Mouse (Mus musculus): ENCODE data around the gene Crbn. TPM values are rescaled to one million over a fixed set of nuclear protein-coding genes. Genes with fewer than 3 reads are reported as not detected.

Crbn gene
- total and polyA plus RNA-seq, 2 experiments from 2014 or later: 48.0 to 51.2 TPM

GRCm38 (mm10) chr6:106794094-106794814, 5.6 kb downstream of the Crbn start:
- Histone ChIP-seq H3K4me2 (ENCODE audit: low read depth, low read length, poor library complexity, severe bottlenecking) (no peak overlapping the region), H3K27me3 (ENCODE audit: insufficient read depth, low read length) (no peaks in the 10 kb centered on the region), H3K27ac (ENCODE audit: low read depth, low read length) (no peak overlapping the region), H3K36me3 (ENCODE audit: insufficient read depth, low read length) (peaks cover 21% of the 10 kb centered on the region), H3K4me1 (ENCODE audit: insufficient read depth, low read length) (no peaks in the 10 kb centered on the region), H3K9me3 (ENCODE audit: low read length) (no peaks in the 10 kb centered on the region), H3K9ac (replicated peaks; ENCODE audit: low read length, poor library complexity, severe bottlenecking) (no peak overlapping the region), H3K4me3 (ENCODE audit: low read depth, low read length) (no peak overlapping the region)
- ATAC-seq (ENCODE audit: low FRiP score): no peak
- no peak for TF ChIP-seq CTCF (IDR thresholded peaks at IDR 0.05)
- WGBS: 92% methylated on average over 13 of the region's 13 CpGs
- no peak for DNase-seq (ENCODE audit: low spot score)

DNA sequence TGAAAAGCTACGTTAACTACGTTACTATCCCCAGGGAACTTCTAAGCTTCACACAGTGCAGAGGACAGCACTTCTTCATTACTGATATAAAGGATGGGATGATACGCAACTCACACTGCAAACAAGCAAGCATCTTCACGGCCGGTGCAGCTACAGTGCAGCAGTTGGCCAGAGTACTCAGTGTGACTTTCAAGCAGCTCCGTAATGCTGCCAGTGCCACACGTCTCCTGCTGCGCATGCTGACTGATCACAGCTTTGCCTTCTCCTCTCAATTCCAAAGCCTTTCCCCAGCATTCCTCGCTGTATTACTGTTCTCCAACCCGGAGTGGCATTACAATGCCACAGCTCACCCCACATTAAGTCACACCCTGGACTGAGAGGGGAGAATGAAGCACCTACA, 6.3 kb downstream of the Crbn start:
- WGBS: 96% methylated on average over 10 of the region's 10 CpGs
- DNase-seq (ENCODE audit: low spot score) (no peak), ATAC-seq (ENCODE audit: low FRiP score) (no peak)
- Histone ChIP-seq H3K4me3 (ENCODE audit: low read depth, low read length) (no peak overlapping the region), H3K9me3 (ENCODE audit: low read length) (no peaks in the 10 kb centered on the region), H3K27me3 (ENCODE audit: insufficient read depth, low read length) (no peaks in the 10 kb centered on the region), H3K27ac (ENCODE audit: low read depth, low read length) (no peak overlapping the region), H3K4me1 (ENCODE audit: insufficient read depth, low read length) (no peaks in the 10 kb centered on the region), H3K36me3 (ENCODE audit: insufficient read depth, low read length) (peaks cover 21% of the 10 kb centered on the region), H3K9ac (replicated peaks; ENCODE audit: low read length, poor library complexity, severe bottlenecking) (no peak overlapping the region), H3K4me2 (ENCODE audit: low read depth, low read length, poor library complexity, severe bottlenecking) (no peak overlapping the region)
- no peak for TF ChIP-seq CTCF (IDR thresholded peaks at IDR 0.05)

DNA sequence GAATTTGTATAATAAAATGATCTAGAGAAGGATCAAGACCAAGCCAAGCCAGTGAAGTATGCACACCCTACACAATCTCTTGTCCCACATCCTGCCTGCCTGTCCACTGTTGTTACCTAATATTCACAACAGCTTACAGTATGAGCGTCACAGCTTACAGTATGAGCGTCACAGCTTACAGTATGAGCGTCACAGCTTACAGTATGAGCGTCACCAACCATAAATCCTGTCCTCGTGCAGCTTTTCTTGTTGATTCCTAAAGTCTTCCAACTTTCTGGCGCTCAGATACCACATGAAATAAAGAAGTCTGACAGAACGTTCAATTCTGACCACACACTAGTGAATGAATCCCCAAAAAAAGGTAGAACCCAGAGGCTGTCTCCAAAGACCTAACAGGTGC, 6.8 kb downstream of the Crbn start:
- H3K36me3 ChIP-seq (ENCODE audit: insufficient read depth, low read length): peaks cover 25% of the 10 kb centered on the region
- H3K27ac ChIP-seq (ENCODE audit: low read depth, low read length): no peak overlapping the region
- no peak overlapping the region for H3K9ac ChIP-seq (replicated peaks; ENCODE audit: low read length, poor library complexity, severe bottlenecking)
- WGBS: 95% methylated on average over 7 of the region's 7 CpGs
- no peaks in the 10 kb centered on the region for H3K27me3 ChIP-seq (ENCODE audit: insufficient read depth, low read length)
- H3K4me3 ChIP-seq (ENCODE audit: low read depth, low read length): no peak overlapping the region
- H3K9me3 ChIP-seq (ENCODE audit: low read length): no peaks in the 10 kb centered on the region
- no peak for DNase-seq (ENCODE audit: low spot score)
- no peaks in the 10 kb centered on the region for H3K4me1 ChIP-seq (ENCODE audit: insufficient read depth, low read length)
- no peak for ATAC-seq (ENCODE audit: low FRiP score)
- no peak overlapping the region for H3K4me2 ChIP-seq (ENCODE audit: low read depth, low read length, poor library complexity, severe bottlenecking)
- TF ChIP-seq CTCF (IDR thresholded peaks at IDR 0.05): no peak

GRCm38 (mm10) chr6:106792486-106792885, 7.4 kb downstream of the Crbn start:
- Histone ChIP-seq H3K9ac (replicated peaks; ENCODE audit: low read length, poor library complexity, severe bottlenecking) (no peak overlapping the region), H3K4me2 (ENCODE audit: low read depth, low read length, poor library complexity, severe bottlenecking) (no peak overlapping the region), H3K9me3 (ENCODE audit: low read length) (no peaks in the 10 kb centered on the region), H3K27ac (ENCODE audit: low read depth, low read length) (no peak overlapping the region), H3K27me3 (ENCODE audit: insufficient read depth, low read length) (no peaks in the 10 kb centered on the region), H3K4me1 (ENCODE audit: insufficient read depth, low read length) (no peaks in the 10 kb centered on the region), H3K36me3 (ENCODE audit: insufficient read depth, low read length) (peaks cover 27% of the 10 kb centered on the region), H3K4me3 (ENCODE audit: low read depth, low read length) (no peak overlapping the region)
- 98% methylated on average over 5 of the region's 5 CpGs for WGBS
- DNase-seq (ENCODE audit: low spot score): no peak
- TF ChIP-seq CTCF (IDR thresholded peaks at IDR 0.05): no peak
- no peak for ATAC-seq (ENCODE audit: low FRiP score)

- Histone ChIP-seq H3K9me3 (ENCODE audit: low read length) (no peaks in the 10 kb centered on the region), H3K27me3 (ENCODE audit: insufficient read depth, low read length) (no peaks in the 10 kb centered on the region), H3K4me1 (ENCODE audit: insufficient read depth, low read length) (no peaks in the 10 kb centered on the region), H3K36me3 (ENCODE audit: insufficient read depth, low read length) (peaks cover 31% of the 10 kb centered on the region), H3K4me3 (ENCODE audit: low read depth, low read length) (no peak overlapping the region), H3K9ac (replicated peaks; ENCODE audit: low read length, poor library complexity, severe bottlenecking) (no peak overlapping the region), H3K27ac (ENCODE audit: low read depth, low read length) (no peak overlapping the region), H3K4me2 (ENCODE audit: low read depth, low read length, poor library complexity, severe bottlenecking) (no peak overlapping the region)
- ATAC-seq (ENCODE audit: low FRiP score) (no peak), DNase-seq (ENCODE audit: low spot score) (no peak)
- WGBS: 96% methylated on average over 8 of the region's 8 CpGs
- no peak for TF ChIP-seq CTCF (IDR thresholded peaks at IDR 0.05)
These were observed 8.4 kb downstream of the Crbn start for GRCm38 (mm10) chr6:106791429-106791828.

DNA sequence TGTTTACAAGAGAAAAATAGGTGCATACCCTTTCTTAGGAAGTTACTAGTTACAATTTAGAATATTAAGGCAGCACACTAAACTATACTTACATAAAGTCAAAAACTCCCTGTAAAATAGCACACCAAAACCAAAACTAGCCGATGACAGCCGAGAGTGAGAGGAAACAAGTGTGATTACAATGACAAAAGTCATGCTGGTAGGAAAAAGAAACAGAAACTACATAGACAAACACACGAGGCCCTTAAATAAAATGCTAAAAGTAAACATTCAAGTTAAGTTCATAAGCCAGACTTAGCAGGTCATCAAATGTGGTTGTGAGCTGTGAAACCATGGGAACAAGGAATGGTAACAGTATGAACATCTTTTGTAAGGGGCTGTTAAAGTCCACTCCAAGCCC, 12.7 kb downstream of the Crbn start:
- Histone ChIP-seq H3K36me3 (ENCODE audit: insufficient read depth, low read length) (peaks cover 16% of the 10 kb centered on the region; the same call in 1 of the 2 replicates), H3K4me3 (ENCODE audit: low read depth, low read length) (no peak overlapping the region), H3K4me1 (ENCODE audit: insufficient read depth, low read length) (no peaks in the 10 kb centered on the region), H3K27me3 (ENCODE audit: insufficient read depth, low read length) (no peaks in the 10 kb centered on the region), H3K27ac (ENCODE audit: low read depth, low read length) (no peak overlapping the region), H3K9ac (replicated peaks; ENCODE audit: low read length, poor library complexity, severe bottlenecking) (no peak overlapping the region), H3K9me3 (ENCODE audit: low read length) (no peaks in the 10 kb centered on the region), H3K4me2 (ENCODE audit: low read depth, low read length, poor library complexity, severe bottlenecking) (no peak overlapping the region)
- DNase-seq (ENCODE audit: low spot score): no peak
- no peak for ATAC-seq (ENCODE audit: low FRiP score)
- 91% methylated on average over 3 of the region's 3 CpGs for WGBS
- TF ChIP-seq CTCF (IDR thresholded peaks at IDR 0.05): no peak
